Mouse (Mus musculus) left cerebral cortex, adult 2 months (tissue): ENCODE results near the gene Rpusd3. TPM values are rescaled to one million over a fixed set of nuclear protein-coding genes. Genes with fewer than 3 reads are reported as not detected.

ENCODE experiments used
- DNase-seq, 2 experiments: peaks; one replicate each; pipeline ENCODE4 v3.0.0; 2021 to 2022; ENCODE audit warnings: low spot score in 2 of 2, mixed read lengths in 1 of 2; ENCODE audit errors: extremely low spot score in 1 of 2
- H3K27ac ChIP-seq: fragments of 200-600 bp; 2 replicates; pipeline ENCODE4 v1.8.1; 2022
- H3K4me3 ChIP-seq: fragments of 200-600 bp; 2 replicates; pipeline ENCODE4 v1.8.1; 2022
- CTCF ChIP-seq: fragments of 200-600 bp; IDR thresholded peaks from 2 replicates; pipeline ENCODE4 v1.8.1; 2022; ENCODE audit warnings: antibody characterized with exemption, mild to moderate bottlenecking, moderate library complexity
- intact Hi-C: fragments of 180-260 bp; cut with DNase I; formaldehyde crosslinking; loops from one replicate; pipeline ENCODE4 v1.15.1; 2025
- total RNA-seq, 2 experiments: library from RNA; stranded (reverse); gene quantifications; 2 replicates each; pipeline ENCODE4 v1.2.3; 2021

The Rpusd3 gene
- total RNA-seq, 2 experiments from 2014 or later, result 18.1 to 18.6 TPM

DNA sequence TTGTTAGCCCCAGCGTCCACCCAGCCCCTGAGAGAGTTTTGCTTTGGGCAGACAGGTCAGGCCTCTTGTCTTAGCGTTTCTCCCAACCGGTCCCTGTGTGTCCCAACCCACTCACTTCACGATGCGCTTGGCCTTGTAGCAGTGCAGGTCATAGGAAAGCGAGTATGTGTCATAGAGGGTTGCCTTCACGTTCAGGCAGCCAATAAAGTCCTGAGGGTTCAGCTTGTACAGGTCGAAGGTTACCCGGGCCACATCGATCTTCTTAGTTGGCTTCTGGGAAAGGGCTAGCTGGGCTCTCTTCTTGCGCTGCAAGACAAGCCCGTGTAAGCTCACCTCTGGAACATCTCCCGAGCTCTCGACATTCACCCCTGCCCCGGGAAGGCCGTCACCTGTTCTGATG lies 8.9 kb upstream of the Rpusd3 start:
- no peak for DNase-seq
- Histone ChIP-seq H3K4me3 (no peak overlapping the region), H3K27ac (no peak overlapping the region)
- no peak for TF ChIP-seq CTCF
- intact Hi-C loops, result no loop called here

DNA sequence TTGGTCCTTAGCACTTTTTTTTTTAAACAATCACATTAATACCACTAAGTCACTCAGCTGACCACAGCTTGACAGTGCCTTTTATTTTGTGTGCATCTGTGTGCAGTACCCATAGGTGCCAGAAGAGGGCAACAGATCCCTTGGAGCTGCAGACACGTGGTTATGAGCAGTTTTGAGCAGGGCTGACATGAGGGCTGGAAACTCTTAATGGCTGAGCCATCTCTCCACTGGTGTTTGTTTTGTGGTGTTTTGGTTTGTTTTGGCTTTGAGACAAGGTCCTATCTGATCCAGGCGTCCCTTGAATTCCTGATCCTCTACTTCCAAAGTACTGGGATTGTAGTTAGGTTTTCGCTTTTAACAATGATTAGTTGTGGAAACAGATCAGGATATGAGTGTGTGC lies 8.3 kb upstream of the Rpusd3 start:
- intact Hi-C loops, result no loop called here
- no peak for DNase-seq

GRCm38 (mm10) chr6:113426696-113427095 lies 7.6 kb upstream of the Rpusd3 start:
- intact Hi-C loops, result no loop called here
- H3K27ac ChIP-seq, result no peak overlapping the region
- DNase-seq, result no peak
- no peak overlapping the region for H3K4me3 ChIP-seq
- TF ChIP-seq CTCF, result no peak

More for the DNA sequence above, 8.3 kb upstream of the Rpusd3 start:
- H3K27ac ChIP-seq, result no peak overlapping the region
- peak; percentile 50 for TF ChIP-seq CTCF
- H3K4me3 ChIP-seq, result no peak overlapping the region

- Histone ChIP-seq H3K4me3 (no peak overlapping the region), H3K27ac (no peak overlapping the region)
- no peak for DNase-seq
- TF ChIP-seq CTCF, result peak; percentile 37
- intact Hi-C loops, result no loop called here
Observed at GRCm38 (mm10) chr6:113424187-113424586, 5.0 kb upstream of the Rpusd3 start.

DNA sequence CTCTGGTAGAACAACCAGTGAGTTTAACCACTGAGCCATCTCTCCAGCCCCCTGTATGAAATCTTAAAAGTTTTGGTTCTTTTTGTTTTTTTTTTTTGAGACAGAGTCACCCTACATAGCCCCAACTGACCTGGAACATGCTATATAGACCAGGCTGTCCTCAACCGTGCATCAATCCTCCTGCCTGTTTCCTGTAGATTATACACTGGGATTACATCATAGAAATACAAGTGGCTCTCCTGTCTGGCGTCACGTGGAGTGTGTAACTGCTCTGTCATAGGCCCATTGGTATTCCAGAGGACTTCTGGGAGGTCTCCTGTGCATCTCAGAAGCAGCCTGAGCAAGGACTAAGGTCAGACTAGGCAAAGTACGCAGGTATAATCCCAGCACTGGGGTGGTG lies 3.9 kb upstream of the Rpusd3 start:
- no peak for DNase-seq
- no peak for TF ChIP-seq CTCF
- no peak overlapping the region for H3K4me3 ChIP-seq
- H3K27ac ChIP-seq, result no peak overlapping the region
- intact Hi-C loops, result no loop called here

DNA sequence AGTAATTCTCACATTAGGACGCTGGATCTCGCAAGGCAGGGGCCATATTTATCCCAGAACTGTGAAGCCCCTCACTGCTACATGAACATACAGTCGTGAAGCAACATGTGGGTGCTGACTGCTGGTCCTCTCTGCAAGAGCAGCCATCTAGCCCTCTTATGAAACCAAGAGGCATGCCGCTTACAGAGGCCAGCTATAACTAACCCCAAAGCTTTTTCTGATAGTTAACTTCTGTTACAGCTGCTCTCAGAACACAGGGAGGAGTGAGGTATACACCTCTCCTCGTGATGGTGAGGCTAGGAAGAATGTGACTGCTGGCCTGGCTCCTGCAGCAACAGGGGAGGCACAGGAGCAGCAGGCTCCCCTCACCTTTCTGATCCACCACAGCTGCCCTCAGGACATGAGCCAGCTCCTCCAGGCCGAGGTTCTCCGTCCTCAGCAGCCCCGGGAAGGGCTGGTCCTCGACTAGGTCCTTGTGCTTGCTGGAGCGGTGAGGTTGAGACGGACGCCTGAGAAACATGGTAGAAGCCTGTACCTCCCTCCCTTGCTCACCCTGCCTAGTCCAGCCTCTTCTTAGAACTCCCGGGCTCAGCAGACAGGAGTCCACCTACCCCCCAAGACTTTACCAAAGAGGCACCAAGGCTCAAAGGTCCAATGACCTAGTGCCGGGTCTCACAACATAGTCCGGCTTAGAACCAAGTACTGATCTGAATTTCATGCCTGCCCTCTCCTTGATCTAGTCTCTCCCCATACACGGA lies 520 bp downstream of the Rpusd3 start:
- intact Hi-C loops, result loop anchor here (2.0 kb wide), 1 partner anchor 26 kb away; no protein-coding TSS in a partner anchor
- TF ChIP-seq CTCF, result no peak
- H3K27ac ChIP-seq, result peak overlapping the region; percentile 84
- H3K4me3 ChIP-seq, result peak overlapping the region; percentile 87
- DNase-seq, result peak in 1 of 2 experiments; percentile 24

GRCm38 (mm10) chr6:113416416-113416815 lies 2.7 kb downstream of the Rpusd3 start:
- H3K4me3 ChIP-seq, result no peak overlapping the region
- H3K27ac ChIP-seq, result no peak overlapping the region
- DNase-seq, result no peak
- no peak for TF ChIP-seq CTCF
- intact Hi-C loops, result no loop called here

DNA sequence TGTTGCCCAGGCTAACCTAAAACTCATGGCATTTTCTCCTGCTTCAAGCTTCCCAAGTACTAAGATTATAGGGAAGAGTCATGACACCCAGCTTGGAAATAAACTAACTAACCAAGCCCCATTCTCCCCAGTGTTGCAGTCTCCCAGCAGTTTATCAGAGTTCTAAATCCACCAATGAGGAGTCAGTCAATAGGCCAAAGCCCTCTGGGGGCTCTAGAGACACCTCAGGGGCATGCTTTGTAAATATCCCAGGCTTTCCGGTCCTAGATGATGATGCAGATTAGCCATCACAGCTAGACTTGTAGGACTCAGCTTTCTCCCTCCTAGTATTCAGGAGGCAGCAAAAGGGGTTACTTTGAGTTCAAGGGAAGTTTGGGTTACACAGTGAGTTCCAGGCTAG lies 9.1 kb downstream of the Rpusd3 start:
- no peak for DNase-seq
- H3K4me3 ChIP-seq, result no peak overlapping the region
- H3K27ac ChIP-seq, result no peak overlapping the region
- no peak for TF ChIP-seq CTCF
- intact Hi-C loops, result no loop called here

- no peak for DNase-seq
- Histone ChIP-seq H3K27ac (no peak overlapping the region), H3K4me3 (no peak overlapping the region)
- peak; percentile 31 for TF ChIP-seq CTCF
- intact Hi-C loops, result no loop called here
Observed at GRCm38 (mm10) chr6:113406683-113407082, 12.5 kb downstream of the Rpusd3 start.

GRCm38 (mm10) chr6:113405483-113405882 lies 13.7 kb downstream of the Rpusd3 start:
- peak in 1 of 2 experiments; percentile 46 for DNase-seq
- no peak overlapping the region for H3K4me3 ChIP-seq
- H3K27ac ChIP-seq, result peak overlapping the region; percentile 58
- intact Hi-C loops, result no loop called here
- no peak for TF ChIP-seq CTCF

DNA sequence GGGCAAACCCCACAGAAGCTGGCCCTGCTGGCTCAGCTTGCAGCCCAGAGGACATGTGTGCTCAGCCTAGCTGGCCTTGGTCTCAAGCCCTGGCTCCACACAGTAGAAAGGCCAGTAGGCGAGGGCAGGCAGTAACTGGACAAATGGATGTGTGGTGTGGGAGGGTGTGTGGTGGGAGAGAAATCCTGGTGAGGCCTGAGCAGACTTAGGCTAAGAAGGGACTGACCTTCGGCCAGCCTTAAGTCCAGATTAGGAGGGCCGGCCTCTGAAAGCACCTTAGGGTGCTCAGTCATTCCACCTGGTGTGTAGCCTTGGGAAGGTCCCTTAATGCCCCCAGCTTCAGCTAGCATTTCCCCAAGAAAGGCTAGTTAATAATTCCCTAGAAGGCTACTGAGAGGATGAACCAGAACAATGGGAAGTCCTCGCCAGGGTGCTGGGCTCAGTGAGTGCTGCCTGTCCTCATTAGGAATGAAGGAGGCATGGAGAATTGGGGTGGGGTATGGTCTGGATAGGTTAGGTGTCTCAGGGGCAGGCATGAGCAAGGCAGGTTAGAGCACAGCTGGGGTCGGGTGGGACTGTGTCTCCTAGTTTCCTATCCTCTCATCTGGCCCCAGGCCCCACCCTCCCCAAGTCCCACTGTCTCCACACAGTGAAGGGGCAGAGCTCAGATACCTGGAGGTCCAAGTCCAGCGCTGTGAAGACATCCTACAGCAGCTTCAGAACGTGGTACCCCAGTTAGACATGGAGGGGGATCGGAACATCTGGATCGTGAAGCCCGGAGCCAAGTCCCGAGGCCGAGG lies 14.3 kb downstream of the Rpusd3 start:
- H3K4me3 ChIP-seq, result no peak overlapping the region
- no peak for TF ChIP-seq CTCF
- no peak for DNase-seq
- intact Hi-C loops, result no loop called here
- H3K27ac ChIP-seq, result peak overlapping the region; percentile 58

DNA sequence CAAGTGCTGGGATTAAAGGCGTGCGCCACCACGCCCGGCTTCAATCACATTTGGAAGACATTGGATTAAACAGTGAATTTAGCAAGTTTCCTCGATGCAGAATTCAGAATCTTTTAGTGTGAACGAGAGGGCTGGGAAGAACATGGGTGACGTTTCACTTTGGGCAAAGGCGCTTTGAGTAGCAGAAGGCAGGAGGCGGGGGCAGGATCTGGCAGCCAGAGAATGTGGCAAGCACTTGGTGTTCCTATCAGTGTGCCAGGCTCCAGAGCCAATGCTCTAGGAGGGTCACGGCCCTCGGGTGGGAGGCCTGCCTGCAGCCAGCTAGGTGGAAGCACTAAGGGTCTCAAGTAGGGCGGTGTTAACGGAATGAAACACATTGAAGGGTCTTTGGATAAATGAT lies 17.0 kb downstream of the Rpusd3 start:
- no peak for TF ChIP-seq CTCF
- no peak for DNase-seq
- Histone ChIP-seq H3K27ac (no peak overlapping the region), H3K4me3 (no peak overlapping the region)
- intact Hi-C loops, result no loop called here
